Mouse (Mus musculus) layer of hippocampus, adult 11-12 months (tissue): ENCODE data around the gene Kank1.

ENCODE experiments used
- DNase-seq: peaks from one replicate; pipeline ENCODE4 v3.0.0; 2022; ENCODE audit warnings: low spot score

Kank1 gene

DNA sequence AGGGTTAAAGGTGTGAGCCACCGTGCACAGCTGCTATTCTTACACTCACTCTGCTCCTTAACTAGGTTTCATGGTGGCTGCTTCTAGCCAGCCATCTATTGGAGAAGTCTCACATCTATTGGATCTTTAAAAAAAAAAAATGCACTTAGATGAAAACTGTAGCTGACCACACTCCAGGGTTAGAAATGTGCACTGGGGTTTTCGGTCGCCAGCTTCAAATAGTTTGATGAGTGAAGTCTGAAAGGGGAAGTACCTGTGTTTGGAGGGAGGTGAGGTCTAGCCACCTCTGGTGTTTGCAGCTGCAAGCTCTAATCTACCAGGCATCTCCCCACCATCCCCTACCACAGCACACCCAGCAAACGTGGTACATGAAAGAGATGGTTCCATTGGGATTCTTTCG is 74.2 kb downstream of the Kank1 start:
- DNase-seq = no peak

DNA sequence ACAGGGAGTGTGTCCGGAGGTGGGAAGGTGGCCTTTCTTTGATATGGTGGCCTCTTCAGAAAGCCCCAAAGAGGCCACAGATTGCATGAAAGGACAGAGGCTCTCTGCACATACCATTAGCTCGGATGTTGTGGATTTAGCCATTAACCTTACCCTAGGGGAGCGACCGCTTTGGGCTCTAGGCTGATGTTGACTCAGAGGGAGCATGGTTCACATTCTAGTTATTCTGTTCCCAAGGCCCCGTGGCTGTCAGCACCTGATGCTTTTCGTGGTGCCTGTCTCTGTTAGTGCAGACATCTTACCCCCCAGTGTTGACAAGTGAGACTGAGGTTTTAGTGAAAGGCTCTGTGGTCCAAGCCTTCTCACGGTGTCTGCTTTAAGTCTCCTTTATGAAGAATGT is 74.9 kb downstream of the Kank1 start:
- DNase-seq = no peak

DNA sequence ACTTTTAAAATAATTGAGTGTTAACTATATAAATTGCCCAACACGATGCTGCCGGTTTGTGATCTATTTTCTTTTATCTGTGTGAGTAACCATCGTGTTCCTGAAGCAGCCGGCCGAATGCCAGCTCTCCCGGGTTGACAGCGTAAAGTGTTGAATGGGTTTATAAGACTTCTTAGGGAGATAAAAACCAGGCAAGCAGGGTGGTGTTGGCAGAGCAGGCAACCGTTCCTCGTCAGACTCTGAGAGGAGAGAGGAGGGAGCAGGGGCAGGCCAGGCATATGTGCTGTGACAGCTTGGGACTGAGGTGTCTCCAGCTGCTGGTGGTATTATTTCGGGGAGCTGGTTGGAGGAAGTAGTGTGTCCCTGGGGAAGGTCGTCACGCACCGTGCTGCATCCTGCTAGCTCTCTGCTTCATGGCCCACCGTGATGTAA is 78.7 kb downstream of the Kank1 start:
- DNase-seq = peak; percentile 16

DNA sequence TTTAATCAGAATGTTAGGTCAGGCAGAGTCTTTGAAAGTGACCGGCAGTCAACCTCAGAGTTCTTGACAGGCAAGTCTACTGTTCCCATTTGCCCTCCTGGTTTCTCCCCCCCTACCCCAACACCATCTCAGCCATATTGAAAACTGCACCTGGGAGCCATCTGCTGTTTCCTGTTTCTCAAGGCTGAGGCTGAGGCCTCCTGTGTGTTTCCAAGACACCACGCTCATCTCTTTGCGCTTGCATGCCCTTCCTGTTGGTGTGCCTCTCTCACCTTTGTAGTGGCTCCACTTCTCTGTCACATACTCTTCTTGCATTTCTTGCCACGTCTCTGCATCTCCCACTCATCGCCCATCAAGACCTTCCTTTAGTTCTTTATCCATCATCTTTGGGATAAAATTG is 79.2 kb downstream of the Kank1 start:
- no peak for DNase-seq

DNA sequence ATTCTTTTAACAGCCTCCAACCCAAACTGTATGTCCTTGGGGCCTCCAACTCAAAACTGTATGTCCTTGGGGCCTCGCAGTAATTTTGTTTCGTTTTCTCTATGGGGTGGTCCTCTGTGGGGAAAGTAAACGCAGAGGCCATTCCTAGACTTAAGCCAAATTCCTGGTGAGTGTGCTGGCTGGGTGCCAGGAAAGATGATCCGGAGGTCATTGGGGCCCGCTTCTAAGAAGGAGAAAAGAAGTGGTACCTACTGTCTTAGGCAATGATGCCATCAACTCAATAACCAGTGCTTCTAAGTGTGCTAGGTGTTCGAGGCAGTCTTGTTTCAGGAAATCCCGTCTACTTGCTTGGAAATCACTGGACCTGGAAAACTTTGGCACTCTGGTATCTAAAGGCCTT is 87.5 kb downstream of the Kank1 start:
- no peak for DNase-seq

DNA sequence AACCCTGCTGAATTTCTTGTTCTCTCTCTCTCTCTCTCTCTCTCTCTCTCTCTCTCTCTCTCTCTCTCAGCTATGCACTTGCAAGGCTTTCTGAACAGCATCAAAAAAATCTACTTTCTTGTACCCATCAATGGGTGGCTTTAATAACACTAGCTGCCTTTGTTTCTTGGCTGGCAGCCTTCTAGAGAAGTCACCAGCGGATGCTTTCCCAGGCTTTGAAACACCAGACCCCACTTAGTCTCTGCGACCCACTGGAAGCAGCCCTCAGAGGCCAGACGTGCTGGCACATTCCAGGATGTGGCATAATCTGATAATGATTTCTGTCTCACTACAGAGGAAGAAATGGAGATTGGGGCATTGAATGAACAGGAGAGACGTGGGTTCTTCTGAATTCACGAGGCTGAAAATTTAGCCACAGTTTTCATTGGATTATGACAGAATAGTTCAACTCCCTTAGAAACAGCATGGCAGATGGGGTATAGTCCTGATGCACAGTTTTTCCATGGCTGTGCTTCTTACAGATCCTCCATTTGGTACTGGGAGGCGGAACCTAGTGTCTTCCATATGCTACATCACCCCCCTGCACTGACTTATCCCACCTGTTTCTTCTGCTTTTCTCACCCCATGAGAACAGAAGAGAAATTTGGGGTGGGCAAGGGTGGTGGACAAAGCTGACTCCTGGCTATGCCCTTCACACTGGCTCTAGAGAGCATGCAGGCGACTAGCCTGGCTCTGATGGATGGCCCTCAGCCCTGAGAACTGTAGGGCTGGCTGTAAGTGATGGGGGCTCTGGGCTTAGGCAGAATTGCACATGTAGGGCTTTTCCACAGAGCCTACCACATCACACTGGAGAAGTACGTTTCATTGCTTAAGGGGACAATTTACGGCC is 88.6 kb downstream of the Kank1 start:
- no peak for DNase-seq

DNA sequence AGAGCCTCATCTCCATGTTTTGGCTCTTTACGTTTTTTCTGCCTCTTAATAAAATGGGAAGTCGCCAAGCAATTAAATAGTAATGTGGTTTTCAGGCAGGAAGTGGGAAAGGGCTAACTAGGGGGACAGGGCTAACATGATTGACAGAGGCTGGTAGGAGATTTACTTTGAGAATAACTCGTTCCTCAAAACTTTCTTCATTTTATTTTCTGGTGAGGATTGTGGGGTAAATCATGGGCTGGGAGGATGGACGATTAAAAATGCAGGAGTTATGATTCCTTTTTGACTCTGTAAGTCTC is 89.2 kb downstream of the Kank1 start:
- DNase-seq = no peak

DNA sequence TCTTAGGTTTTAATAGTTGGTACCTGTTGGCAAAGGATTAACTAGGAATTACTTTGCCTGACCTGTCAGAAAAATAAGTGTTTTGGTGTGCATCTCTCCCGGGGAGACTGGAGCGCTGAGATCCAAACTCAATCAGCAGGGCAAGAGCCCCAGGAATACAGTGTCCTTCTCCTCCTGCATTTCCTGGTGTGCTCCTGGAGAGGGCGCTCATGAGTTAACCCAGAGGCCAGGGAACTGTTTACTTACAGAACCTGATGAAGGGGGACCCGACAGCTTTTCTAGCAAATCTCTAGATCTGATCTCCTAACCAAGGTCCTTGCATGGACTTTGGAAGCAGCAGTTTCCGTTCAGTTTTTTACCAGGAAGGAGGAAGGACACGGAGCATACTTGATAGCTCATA is 90.9 kb downstream of the Kank1 start:
- no peak for DNase-seq

DNA sequence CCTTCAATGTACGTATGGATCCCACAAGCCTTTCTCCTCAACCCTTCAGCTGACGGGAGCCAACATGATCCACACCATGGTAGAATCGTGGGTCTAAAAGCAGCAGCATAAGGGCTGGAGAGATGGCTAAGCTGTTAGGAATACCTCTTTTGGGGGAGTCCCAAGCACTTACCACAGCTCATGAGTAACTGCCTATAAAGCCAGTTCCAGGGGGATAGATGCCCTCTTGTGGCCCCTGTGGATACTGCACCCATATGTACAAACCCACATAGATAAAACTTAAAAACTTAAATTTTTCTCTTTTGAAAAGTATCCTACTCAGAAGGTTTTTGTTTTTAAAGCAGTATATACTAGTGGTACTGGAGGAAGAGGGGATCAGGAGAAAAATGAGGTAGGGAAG is 97.6 kb downstream of the Kank1 start:
- DNase-seq = peak; percentile 69

DNA sequence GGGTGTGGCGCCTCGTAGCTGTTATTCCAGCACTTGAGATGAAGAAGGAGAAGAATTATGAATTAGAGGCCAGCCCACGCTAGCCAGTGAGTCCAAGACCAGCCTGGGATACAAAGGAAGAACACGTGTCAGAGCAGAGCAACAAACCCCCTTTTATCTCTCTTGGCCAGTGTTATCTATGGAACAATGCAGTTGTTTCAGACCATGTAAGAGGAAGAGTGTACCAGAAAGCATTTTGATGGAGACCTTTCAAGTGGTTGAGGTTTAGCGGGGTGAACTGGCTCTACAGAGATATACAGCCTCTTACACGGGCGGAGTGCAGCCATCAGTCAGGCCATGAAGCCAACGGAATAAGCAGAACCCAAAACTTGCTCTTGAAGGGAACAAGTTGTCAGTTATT is 100.0 kb downstream of the Kank1 start:
- DNase-seq = no peak

DNA sequence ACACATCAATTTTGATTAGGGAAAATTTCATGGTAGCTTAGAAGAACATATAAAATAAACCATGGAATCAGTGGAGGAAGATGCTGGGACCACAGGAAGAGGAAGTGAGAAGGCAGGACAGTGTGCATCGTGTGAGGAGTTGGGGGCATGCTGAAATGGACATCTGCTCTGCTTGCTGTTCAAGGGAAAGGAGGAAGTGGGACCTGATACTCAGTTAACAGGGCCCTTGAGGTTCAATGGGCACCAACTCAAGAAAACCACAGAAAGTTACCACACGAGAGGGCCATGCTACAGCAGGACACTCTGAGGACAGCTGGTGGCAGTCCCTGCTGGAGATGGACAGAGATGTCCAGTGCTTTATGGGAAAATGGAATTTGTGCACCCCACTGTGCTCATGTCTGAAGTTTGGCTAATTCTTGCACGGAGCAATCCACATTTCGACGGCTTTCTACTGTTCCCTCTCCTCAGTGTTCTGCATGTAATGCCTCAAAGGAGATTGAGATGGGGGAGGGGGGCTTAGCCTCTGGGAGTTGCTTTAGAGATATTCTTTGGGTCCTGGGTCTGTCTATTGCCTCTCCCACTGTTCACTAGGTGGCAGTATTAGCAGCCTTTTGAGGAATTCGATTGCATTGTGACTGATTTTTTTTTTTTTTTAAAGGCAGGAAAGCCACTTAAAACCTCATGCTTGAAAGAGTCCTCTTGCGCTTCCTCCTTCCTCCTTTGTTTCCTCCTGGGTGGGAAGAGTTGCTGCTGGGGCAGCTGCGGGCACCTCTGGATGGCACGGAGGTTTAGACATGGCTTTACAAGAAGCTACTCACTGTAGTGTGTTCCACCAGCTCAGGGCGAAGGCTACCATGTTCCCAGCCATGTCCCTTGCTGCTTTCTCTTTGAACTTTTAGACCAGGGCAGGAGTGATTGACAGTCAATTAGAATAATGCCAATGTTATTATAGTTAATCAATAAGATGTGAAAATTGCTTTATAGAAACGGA is 104.2 kb downstream of the Kank1 start:
- peak; percentile 41 for DNase-seq

DNA sequence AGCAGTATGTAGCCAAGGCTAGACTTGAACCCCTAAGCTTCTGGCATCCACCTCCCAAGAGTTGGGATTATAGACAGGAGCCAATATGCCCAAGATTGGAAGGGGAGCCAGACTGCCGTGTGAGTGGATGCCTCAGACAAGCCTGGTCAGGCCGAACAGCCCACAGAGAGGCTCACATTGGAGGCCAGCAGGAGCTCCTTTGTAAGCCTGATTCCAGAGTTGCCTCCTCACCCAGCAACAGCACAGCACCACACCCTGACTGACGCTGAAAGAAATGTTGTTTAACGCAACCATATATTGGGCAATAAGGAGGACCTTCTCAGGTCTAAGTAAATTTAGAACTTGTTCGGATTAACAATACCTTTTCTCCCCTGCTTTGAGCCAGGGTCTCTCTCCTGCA is 105.3 kb downstream of the Kank1 start:
- DNase-seq = no peak

DNA sequence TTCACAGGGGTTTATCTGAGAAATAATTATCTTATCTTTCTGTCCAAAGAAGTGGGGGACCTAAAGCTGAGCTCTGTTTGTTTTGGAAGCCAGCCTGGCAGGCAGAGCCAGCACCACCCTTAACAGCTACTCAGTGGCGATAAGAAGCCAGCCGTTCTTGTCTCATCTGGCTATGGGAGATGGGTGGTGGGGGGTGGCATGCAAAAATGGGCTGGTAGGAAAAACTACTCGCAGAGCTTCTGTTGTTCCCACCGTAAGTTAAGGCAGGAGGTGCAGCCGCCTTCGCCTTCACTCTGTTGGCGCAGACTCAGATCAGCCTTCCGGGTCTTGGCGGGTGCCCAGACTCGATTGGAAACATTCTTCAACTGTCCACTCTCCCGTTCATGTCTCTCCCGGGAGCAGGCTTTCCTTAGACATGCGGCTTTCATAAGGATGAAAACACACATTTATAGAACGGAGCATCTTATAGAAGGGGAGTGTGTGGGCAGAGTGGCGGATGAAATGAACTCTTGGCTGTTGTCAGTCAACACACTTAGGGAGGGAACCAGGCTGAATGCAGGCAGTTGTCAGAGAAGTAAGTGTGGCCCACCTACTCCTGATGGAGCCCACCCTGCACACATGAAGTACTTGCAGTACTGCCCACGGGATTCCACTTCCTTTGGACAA is 107.0 kb downstream of the Kank1 start:
- DNase-seq = no peak

DNA sequence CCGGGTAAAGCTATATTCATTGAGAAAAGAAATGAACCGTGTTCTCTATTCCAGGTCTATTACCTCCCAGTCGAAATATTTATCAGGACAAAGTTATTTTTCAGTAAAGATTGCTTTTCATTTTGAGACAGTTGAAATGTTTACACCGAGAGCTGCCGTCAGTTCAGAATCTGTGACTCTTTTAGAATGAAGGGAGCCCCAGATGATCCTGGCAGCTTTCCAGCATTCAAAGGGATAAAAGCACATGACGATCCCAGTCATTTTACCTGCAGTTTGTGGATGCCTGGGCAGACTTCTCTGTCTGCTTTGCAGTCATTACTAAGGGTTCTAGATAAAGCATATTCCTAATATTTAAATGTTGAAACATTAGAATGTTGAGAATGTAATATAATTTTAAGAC is 107.6 kb downstream of the Kank1 start:
- DNase-seq = no peak

DNA sequence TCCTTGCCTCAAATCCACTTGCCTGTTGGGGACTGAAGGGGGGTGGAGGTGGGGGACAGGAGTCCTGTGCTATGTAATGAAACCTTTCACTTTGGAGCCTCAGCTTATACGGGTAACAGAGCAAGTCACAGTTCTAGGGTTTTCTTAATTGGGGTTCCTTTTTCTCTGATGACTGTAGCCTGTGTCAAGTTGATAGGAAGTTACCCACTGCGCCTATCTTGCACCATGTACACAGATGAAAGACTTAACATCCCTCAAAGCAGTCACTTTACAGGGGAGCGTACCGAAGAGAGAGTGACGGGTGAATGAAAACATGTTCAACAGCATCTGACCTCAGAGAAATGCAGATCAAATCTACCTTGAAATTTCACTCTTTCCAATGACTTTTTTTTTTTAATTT is 109.2 kb downstream of the Kank1 start:
- DNase-seq = no peak

DNA sequence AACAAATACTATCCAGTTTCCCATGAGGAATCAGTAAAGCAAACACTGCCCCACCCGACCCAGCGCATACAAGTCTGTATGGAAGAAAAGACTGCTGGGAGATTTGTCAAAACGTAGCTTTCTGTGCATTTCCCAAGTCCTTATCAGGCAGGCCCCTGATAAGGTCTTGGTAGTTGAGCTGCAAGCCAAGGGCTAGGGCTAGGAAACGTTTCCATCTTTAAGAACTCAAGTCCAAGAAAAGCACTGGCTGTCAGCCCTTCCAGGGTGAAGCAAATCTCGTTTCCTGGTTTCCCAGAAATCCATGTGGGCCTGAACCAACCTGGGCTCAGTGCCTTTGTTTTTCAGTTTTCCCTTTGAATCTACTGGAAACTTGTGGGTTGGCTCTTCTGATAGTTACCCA is 110.7 kb downstream of the Kank1 start:
- DNase-seq = no peak

DNA sequence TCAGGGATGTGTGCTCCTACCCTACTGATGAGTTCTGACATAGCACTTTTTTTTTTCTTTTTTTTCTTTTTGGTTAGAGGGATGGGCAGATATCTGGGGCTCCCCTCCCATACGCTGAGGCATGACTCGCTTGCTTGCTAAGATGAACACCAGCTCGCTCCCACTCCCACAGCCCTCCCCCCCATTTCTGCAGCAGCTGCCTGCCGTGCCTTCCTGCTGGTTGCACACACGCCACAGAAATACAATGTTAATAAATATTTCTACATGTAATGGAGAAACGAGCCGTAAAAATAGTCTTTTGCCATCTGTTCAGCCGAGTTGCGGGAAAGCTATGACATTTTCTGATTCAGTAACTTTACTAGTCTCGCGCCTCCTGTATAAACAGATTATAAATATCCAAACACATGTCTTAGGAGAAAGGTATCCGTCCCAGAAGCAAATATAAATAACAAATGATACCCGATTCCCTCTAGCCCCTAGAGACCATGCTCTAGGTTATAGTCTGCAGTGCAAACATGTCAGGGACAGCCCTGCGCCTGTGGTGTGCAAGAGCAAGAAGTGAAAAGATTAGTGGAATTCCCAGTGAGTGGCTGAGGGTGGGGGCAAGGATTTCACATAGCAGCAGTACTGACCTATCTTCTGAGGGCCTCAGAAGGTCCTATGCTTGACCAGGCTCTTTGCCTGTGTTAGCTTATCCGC is 114.6 kb downstream of the Kank1 start:
- no peak for DNase-seq

DNA sequence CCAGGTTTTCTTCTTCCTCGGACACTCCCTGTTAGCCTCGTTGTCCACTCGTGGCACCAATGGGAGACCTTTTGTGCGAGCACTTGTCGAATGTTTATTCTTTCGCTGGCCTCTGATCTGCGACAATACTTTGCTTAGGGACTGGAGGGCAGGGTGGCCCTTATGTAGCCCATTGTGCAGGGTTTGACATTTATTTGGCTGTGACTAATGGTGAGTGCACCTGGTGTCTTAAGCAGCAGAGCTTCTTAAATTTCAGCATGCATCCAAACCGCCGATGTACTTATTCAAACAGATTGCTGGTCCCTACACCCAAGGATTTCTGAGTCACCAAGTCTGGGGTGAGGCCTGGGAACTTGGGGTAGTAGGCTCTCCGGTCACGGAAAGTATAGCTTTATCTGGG is 120.3 kb downstream of the Kank1 start:
- no peak for DNase-seq

DNA sequence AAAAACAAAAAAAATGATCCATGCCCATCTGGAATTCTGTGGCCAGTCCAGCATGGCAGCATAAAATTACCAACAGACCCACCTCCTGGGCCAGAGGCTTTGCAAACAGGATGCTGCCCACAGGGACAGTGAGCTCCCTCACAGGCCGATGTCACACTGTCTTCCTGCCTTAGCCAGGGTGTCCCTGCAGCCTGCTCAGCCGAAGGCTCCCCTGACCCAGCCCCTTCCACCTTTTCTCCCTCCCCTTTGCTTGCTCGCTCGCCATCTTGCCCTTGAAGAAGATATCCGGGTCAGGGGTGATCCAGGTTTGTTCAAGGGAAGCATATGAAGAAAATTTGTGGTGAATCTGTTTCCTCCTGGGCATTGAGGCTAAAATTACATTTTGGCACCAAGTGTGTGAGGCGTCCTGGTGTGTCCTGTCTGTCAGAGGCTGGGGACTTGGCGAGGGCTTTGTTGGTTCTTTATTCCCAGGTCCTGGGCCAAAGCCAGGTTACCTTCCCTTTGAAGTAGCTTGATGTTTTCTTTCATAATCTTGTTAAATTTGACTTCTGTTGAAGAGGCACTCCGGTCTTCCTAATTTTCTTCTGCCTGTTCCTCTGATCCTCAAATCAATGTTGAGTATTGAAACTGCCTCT is 121.8 kb downstream of the Kank1 start:
- no peak for DNase-seq

DNA sequence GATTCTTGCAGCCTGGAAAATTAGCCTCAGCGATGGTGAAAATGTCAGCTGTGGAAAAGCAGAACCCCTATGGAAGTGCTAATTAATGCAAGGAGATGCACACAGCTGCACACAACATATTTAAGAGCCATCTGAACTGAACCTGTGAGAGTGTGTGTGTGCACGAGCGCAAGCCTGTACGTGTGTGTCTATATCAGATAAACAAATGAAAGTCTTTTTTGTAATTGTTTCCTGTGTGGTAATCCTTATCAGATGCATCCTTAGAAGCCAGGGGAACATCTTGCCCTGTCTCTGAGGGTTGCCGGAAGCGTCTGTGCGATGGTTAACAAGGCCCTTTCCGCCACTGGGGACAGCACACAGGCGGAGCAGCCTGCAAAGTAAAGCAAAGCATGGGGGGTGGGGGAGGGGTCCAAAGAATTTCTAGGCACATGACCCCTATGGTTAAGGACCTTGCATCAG is 123.8 kb downstream of the Kank1 start:
- DNase-seq = no peak

DNA sequence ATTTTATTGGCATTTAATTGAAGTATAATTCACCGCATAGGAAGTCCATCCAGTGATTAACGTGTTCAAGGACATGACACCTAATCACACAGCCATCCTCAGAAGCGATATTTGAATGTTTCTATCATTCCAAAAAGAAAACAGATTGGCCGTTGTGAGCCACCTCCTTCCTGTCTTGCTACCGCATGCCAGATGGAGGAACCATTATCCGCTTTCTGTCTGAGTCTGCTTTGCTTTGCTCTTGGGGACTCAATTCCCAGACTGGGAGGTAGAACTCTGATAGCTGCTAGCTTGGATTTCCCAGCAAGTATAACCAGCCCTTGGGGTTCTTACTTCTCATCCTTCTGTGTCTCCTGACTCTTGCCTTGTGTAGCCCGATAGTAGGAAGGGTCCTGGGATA is 125.2 kb downstream of the Kank1 start:
- no peak for DNase-seq
